Mouse (Mus musculus) forelimb bud, embryonic 11.5 days (tissue): ENCODE results near the gene Cdh12.
A peak's percentile ranks its signal among the peaks of the same experiment; 100 is the strongest.

Source experiments
- DNase-seq: peaks from one replicate; pipeline ENCODE4 v3.0.0-alpha.2; 2012; ENCODE audit warnings: low read depth, low spot score

Cdh12 gene

DNA sequence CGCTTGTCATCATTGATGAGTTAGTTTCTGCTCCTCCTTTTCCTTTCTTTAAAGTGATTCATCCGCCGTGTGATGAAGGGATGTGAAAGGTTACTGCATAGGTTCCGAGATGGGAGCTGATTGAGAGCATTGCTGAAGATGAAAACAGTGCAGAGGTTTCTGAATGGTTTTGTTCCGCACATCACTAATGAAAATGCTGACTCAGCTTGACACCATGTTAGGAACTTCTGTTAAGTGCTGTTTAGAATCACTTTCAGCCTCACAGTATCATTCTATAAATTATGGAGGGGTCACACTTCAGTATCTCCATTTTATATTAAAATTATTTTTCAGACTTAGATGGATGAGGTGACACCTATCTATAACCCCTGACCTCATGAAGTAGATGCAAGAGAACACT, 247.2 kb downstream of the Cdh12 start:
- no peak for DNase-seq

DNA sequence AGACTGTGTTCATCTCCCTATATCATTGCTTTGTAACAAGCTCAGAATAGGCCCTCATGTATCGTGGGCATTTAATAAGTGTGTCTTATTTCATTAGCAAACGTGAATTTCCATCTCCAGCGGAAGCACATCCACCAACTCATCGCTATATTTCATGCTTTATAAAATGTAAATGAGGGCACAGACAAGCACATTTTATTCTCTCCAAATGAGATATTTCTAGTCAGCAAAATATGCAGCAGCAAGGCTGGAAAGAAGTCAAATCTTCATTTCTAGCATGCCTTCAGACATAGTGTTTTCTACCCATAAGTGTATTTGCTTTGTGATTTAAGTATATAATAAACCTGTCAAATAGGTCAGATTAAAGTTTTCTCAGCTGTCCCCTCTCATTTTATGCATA, 262.8 kb downstream of the Cdh12 start:
- DNase-seq: no peak

DNA sequence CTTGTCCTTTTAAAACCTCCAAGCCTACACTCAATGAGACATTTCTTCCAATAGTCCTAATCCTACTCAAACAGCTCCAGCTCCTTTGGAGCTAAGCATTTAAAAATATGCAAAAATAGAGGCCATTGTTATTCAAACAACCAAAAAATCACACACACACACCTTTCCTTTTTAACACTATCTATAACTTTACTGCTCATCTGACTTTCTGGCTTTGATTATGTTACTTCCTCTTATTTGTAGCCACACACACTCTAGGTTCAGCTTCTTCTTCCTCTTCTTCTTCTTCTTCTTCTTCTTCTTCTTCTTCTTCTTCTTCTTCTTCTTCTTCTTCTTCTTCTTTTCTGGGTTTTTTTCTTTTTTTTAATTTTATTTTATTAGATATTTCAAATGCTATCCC, 323.2 kb downstream of the Cdh12 start:
- DNase-seq: no peak

DNA sequence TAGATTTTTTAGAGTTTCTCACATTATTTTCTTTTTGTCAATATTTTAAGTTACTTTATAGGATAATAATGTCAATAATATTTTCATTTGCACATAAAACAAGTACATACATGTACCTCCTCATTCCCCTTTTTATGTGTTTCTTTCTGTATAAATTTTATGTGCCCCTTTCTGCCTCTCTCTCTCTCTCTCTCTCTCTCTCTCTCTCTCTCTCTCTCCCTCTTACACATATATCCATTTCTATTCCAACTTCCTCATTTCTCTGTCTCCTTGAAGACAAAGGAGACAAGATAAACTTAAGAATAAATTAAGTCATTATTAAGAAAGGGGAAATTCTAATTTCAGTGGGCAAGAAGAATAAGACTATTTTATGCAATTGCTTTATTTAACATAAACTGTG, 324.4 kb downstream of the Cdh12 start:
- no peak for DNase-seq

DNA sequence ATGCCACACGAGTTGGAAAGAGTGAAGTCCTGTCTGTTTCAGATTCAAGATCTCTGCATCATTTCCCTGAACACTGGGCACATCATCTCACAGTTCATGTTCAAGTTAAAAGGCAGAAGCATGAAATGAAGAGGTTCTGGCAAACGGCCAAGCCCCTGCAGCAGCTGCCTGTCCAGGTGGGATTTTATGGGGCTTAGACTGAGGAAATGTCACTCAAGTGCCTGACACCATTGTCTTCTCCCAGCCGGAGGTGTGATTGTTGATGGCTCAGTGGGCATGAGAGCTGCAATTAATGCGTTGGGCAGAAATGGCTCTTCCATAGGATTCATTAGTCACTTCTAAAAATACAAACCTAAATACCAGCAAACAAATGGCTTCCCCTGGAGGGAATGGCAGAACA, 347.9 kb downstream of the Cdh12 start:
- DNase-seq: peak; percentile 17

DNA sequence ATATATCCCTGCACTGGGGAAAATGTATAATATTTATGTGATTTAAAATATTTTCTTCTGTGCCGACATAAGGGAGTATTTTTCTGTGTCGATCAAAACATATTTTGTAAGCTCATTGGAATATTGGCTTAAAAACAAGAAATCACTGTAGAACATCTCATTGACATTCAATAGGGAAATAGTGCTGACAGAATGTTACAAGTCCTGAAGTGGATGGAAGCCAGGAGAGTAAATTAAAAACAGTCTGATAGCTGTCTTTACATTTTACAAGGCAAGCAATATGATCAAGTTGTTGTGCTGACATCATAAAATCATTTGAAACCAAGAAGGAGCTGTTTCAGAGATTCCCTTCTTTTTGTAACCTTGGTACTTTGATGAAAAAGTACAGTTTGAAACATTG, 349.5 kb downstream of the Cdh12 start:
- DNase-seq: no peak

DNA sequence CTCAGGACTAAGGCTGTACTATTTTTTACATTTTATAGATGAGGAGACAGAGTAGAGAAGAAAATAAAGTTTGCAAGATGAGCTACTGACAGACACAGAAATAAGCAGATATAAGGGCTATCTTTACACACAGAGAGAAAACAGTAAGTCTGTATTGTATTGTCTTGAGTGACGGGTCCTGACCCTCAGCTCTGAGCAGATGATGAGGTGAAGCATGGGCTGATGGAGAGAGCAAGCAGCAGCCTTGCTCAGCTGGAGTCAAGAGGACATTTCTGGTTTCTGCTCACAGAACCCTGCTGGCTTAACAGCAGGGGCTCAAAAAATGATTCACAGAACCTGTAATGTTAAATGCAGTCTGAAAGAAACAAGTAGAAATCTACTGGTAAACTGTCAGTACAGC, 386.8 kb downstream of the Cdh12 start:
- no peak for DNase-seq

DNA sequence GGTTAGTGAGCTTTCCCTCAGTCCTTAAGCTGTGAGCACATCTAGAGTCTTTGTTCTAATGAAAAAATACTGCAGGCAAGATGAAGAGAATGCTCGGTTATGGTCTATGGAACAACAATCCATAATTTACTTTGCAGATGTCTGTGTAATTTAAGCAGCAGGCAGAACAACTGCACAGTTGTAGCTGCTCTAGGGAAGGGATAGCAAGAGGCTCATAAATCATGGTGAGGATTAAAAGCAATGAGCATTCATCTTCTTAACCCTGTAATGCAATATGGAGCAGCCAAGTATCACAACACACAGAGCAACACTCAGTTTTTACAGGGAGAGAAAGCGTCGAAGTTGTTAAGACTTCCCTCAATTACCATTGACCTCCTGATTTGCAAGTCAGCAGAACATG, 387.9 kb downstream of the Cdh12 start:
- peak; percentile 48 for DNase-seq

DNA sequence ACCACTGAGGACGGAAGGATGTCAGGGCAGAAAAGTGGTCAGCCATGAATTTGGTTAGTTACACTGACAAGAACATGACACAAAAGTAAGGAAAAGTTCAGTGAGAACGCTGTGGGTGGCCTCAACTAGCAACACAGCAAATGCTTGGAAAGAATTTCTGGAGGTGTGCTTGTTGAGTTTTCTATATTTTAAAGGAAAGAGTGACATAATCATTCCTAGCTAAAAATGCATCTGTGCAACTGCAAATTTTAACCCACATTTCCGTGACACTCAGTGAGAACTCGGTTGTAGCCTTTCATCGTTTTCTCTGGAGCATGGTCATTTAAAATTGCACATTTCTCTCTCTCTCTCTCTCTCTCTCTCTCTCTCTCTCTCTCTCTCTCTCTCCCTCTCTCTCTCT, 392.4 kb downstream of the Cdh12 start:
- no peak for DNase-seq

DNA sequence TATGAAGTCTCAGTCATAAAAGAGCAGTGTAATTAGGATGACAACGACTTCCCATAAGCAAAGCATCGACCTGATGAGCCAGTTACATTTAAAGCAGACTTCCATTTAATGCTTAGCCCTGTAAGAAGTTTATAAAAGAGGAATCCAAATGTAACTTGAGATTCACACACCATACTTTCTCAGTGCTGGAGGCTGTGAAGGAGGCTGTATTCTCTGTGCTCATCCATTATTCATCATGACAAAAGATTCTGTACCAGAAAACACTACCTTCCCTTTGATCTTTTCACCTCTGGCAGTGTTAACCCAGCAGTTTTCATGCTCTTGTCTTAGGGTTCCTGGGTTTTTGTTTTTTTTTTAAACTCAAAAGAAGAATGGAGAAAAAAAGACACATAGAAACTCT, 414.0 kb downstream of the Cdh12 start:
- DNase-seq: no peak

DNA sequence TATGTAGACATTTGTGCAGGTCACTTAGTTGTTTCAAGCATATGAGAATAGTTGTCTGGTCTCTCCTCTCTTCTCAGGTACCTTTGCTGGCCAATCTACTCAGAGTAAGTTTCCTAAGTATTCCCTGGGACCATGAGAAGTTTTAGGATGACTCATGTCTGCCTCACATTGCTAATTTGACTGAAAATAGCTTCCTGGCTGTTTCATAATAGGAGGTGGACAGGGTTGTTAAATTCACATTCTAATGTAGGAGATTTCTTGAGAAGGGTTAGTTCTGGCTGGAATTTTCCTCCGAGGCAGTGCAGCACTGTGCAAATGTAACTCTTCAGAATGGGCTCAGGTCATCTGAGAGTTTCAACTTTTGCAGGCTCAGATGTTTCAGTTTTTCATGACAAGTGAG, 423.5 kb downstream of the Cdh12 start:
- no peak for DNase-seq

DNA sequence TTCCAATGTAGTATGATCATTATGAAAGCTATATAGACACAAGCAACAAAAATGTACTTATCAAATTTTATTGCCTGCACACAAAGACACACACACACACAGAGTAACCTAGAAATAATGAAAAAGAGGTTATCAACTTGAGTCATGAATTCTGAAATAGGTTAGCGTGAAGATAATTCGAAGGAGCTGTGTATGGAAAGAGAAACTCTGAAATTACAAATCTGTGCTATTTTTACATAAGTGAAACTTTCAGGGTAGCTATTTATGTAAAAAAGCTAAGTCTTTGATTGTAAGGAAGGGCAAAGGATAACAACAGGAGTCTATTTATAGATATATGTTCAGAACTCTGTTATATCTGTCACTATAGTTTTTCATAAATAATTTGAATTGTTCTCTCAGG, 427.9 kb downstream of the Cdh12 start:
- DNase-seq: no peak

DNA sequence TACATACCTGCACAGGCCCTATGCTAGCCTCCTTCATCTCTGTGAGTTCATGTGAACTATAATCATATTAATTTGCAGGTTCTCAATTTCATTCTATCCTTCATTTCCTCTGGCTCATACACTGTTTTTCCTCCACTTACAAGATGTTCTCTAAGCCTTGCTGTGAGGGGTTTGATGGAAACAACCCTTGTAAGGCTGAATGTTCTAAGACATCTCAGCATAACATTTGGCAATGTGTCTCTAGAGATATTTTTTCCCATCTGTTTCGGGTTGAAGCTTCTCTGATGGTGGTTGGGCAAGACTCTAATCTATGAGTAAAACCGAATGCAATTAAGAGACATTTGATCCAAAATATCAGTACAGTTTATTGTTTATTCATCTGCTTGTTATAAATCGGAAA, 444.4 kb downstream of the Cdh12 start:
- no peak for DNase-seq

DNA sequence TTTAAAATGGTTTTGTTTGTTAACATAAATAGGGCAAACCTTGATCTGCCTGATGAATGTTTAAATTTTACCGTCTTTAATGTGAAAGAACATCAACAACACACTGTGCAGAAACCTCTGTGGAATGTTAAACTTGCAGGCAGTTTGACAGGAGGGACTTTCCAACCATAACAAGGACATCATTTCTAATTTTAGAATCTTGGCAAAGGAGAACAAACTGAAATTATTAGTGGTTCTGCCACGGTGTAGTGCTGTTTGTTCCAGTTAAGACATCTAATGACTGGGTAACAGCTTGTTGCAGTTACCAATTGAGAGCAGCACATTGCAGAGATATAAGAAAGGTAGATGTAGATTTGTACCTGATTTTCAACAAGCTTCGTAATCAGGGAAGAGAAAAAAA, 453.5 kb downstream of the Cdh12 start:
- no peak for DNase-seq

DNA sequence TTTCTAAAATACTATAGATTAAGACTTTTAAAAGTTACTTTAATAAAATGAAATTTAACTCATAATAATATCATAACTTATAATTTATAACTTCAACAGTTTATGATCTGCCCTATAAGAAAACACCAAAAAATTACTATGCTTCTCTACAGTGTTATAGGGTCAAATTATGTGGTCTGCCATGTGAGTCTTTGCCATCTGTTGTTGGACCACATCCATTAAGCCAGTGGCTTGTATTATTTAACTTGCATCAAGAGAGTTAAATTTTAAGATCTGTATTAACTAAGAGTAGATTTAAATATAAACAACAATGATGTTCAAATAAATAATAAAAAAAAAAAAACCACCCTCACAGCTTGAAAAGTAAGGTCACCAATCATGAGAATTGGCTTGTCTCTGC, 479.2 kb downstream of the Cdh12 start:
- no peak for DNase-seq

DNA sequence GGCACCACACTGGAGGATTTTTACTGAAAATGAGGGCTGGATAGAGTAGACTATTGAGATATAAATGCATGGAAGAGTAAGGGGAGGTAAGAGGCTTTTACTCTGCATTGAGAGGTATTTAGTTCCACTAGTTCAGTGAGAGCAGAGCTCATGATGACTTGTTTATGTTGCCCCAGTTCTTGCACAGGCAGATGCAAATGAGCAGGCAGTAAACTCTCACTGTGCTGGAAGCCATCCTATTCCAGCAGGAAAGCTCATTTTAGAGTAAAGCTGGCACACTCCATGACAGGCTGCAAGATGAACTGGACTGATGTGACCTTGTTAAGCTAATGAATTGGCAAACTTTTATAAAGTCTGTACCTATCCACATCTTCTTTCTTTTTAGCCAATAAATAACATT, 494.9 kb downstream of the Cdh12 start:
- DNase-seq: no peak

DNA sequence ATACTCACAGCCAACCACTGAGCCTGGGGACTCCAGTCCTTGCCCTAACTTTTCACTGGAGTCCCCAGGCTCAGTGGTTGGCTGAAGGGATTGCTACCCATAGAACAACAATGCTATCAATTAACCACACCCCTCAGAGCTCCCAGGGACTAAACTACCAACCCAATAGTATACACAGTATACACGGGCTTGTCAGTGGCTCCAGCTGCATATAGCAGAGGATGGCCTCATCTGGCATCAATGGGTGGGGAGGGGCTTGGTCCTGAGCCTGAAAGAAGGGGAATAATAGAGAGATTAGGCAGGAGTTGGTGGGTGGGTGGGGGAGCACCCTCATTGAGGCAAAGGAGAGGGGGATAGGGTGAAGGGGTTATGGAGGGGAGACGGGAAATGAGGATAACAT, 518.4 kb downstream of the Cdh12 start:
- DNase-seq: no peak

DNA sequence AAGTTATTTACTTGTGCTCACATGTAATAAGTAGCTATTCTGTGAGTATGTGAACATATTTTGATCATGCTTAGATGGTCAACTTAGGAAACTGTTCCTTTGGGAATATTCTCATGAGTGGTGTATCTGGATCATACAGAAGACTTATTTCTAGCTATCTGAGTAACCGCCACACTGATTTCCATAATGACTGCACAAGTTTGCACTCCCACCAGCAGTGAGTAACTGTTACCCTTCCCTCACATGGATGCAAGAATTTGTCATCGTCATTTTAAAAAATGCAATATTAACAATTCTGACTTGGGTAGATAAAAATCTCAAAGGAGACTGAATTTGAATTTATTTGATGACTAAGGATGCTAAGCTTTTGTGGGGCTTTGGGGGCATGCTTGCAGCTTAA, 522.0 kb downstream of the Cdh12 start:
- no peak for DNase-seq

DNA sequence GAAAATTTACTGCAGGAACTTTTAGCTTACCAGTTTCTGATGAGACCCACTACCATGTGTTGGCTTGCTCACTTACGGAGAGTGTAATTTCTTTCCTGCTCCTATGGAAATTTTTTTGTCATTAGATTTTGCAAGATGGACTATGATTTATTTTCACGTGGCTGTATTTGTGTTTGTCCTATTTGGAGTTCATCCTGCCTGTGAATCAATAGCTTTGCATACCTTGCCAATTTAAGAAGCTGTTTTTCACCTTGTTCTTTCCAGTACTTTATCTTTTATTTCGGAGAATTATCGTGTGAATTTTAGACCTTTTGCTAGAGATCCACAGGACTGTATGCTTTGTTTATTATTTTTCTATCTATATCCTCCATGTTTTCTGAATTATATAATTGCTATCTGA, 551.5 kb downstream of the Cdh12 start:
- no peak for DNase-seq

DNA sequence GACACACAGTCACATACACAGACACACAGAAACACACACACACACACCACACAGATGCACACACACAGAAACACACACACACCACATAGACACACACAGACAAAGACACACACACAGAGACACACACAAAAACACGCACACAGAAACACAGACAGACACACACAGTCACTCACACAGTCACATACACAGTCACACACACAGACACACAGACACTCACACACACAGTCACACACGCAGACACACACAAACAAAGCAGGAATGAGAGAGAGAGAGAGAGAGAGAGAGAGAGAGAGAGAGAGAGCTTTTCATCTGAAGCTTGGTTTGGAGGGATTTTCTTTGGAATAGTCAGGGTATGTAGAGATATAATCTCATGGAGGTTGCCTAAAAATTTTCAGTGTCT, 558.9 kb downstream of the Cdh12 start:
- DNase-seq: no peak

DNA sequence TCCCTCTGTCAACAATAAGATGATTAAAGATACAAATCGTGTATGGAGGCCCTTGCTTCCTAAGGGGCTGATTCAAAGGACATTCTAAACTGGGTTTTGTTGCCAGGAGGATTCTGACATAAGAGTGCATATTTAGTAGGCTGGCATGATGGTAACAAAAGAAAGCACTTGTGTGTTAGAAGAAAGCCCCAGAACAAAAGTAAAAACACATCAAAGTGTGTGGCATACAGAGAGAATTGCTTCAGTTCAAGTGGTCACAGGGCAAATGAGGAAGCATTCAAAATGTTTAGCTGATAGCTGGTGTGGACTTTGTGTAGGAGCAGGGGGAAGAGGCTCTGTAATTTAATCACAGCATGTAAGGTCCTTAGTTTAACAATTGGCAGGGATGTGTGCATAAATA, 559.4 kb downstream of the Cdh12 start:
- no peak for DNase-seq

DNA sequence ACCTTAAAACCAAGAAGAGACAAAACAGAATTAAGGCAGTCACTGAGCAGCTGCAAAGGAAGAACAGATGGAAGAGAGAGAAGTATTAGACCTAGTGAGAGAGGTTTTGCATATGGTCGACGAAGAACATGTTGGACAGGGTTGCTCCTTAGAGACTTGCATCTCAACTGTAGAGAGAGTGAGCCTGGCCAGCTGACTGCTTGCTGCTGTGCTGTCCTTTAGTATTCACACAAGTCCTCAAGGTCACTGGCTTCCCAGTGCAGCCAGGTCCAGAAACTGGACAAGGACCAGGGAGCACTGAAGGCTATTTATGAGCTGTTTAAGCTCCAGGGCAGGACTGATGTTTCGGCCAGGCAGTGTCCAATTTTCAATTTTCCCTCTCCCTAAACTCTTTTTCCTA, 559.9 kb downstream of the Cdh12 start:
- no peak for DNase-seq

DNA sequence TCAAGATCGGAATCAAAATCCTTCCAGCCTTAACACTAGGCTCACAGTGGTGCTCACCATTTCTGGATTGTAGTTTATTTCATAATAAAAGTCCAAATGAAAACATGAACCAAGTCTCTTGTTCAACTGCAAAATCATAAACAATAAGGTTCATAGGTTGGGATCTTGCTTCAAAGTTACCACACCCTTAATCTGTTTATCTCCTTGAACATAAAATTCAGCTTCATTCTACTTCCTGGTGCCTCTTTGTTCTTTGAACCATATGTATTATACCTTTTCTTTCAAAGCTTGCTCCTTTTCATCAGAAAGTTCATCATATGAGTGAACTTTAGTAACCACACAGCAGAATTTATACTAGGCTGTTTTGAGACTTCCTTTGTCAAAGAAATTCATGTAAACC, 614.6 kb downstream of the Cdh12 start:
- no peak for DNase-seq

DNA sequence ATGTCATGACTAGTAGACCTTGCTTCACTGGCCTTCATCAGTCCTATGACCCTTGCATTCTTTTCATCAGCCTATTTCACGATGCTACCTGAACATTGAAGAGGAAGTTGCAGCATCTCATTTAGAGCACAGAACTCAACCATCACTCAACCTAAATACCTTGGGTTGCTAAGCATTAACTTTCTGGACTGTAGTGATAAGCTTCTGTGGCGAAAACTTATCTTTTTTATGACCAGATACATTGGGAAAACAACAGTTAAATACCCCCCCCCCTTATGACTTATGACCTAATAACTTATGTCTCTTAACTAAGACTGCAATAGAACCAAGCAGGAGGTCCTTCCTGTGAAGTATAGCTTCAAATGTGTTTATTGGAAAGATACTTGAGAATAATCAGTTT, 620.2 kb downstream of the Cdh12 start:
- DNase-seq: no peak

DNA sequence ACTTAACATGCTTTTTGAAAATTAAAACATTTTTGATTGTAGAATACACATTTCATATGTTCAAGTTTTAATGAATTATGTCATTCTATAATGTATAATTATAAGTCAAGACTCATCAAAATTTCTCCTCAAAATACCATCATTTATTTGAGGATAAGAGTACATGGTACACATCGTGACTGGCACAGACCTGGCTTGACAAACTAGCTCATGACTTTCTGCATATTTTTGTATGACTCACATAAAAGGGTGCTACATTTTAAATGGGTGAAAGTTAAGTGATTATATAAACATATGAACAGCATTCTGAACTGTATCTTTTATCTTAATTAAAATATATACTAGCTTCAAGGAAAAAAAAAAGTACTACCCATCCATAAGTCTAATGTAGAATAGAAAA, 643.8 kb downstream of the Cdh12 start:
- no peak for DNase-seq
